Mouse (Mus musculus) intestine, embryonic 14.5 days (tissue): Measurements from ENCODE around the gene Hoxc5. TPM values are rescaled to one million over a fixed set of nuclear protein-coding genes. Genes with fewer than 3 reads are reported as not detected.
A peak's percentile ranks its signal among the peaks of the same experiment; 100 is the strongest.

ENCODE experiments used
- ATAC-seq: fragments of 200-750 bp; cut with Nextera tagmentation; replicated peaks from 2 replicates; pipeline ENCODE4 v1.8.0; 2017; ENCODE audit warnings: low read depth, moderate number of reproducible peaks, moderate TSS enrichment, moderate library complexity; ENCODE audit not compliant: low FRiP score, low TSS enrichment
- DNase-seq: peaks from one replicate; pipeline ENCODE4 v3.0.0-alpha.2; 2018; ENCODE audit warnings: low spot score
- H3K27ac ChIP-seq: fragments of 300-500 bp; sonication (generic); 2 replicates; pipeline ENCODE4 v1.5.1; 2014; ENCODE audit warnings: low read depth, mild to moderate bottlenecking, control low read depth
- H3K27me3 ChIP-seq: fragments of 300-500 bp; sonication (generic); replicated peaks from 2 replicates; pipeline ENCODE4 v1.6.1; 2014; ENCODE audit warnings: low read length, control low read depth; ENCODE audit not compliant: control insufficient read depth, insufficient read depth
- H3K36me3 ChIP-seq: fragments of 300-500 bp; sonication (generic); 2 replicates; pipeline ENCODE4 v1.6.1; 2014; ENCODE audit warnings: low read length, control low read depth; ENCODE audit not compliant: control insufficient read depth, insufficient read depth
- H3K4me1 ChIP-seq: fragments of 300-500 bp; sonication (generic); replicated peaks from 2 replicates; pipeline ENCODE4 v1.6.1; 2014; ENCODE audit warnings: low read length, control low read depth, mixed read lengths; ENCODE audit not compliant: control insufficient read depth, insufficient read depth
- H3K4me2 ChIP-seq: fragments of 300-500 bp; sonication (generic); 2 replicates; pipeline ENCODE4 v1.6.1; 2014; ENCODE audit warnings: low read length
- H3K4me3 ChIP-seq: fragments of 300-500 bp; sonication (generic); 2 replicates; pipeline ENCODE4 v1.5.1; 2014; ENCODE audit warnings: low read depth, low read length, control low read depth, mixed read lengths
- H3K9ac ChIP-seq: fragments of 300-500 bp; sonication (generic); 2 replicates; pipeline ENCODE4 v1.6.1; 2014; ENCODE audit warnings: mild to moderate bottlenecking, low read length
- H3K9me3 ChIP-seq: fragments of 300-500 bp; sonication (generic); 2 replicates; pipeline ENCODE4 v1.6.1; 2016; ENCODE audit warnings: low read length, control low read depth; ENCODE audit not compliant: control insufficient read depth
- WGBS: fragments of 180-500 bp; shearing (Covaris S2); extraction: QIAGEN DNeasy Blood & Tissue Kit; methylation state at CpG from one replicate; pipeline ENCODE4 v1.1.7; 2014; 5-methylcytosine and 5-hydroxymethylcytosine counted together
- polyA plus RNA-seq: library from polyadenylated mRNA; unstranded; fragments of >200 nt; fragmentation: Nextera tagmentation; extraction: Ambion mirVana; gene quantifications from 2 replicates; pipeline ENCODE4 v1.2.1, GENCODE M21; 2014

The Hoxc5 gene
- polyA plus RNA-seq, 1 experiment from 2014 or later, result 12.2 TPM

DNA sequence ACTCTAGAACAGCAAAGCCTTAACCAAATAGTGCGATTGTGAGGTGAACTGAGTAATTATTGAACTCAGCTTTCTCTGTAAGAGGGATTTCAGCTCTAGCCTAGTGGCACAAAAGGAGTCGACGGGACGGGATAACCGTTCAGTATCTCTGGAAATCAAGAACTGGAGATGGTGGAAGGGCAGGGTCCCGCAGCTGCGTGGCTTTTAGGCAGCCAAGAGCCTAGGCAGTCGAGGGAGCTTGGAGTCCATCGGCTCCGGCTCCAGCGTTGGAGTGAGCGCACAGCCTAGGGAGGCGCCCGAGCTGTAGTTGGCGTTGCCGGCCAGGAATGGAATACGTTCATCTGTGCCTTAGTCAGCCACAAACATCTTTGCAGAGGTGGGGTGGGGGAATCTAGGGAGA lies 38.1 kb downstream of the Hoxc5 start:
- Histone ChIP-seq H3K4me3 (peak overlapping the region; percentile 1; the same call in 1 of the 2 replicates), H3K4me1 (peaks cover 28% of the 10 kb centered on the region), H3K9me3 (no peaks in the 10 kb centered on the region), H3K4me2 (peak overlapping the region; percentile 46), H3K27ac (peak overlapping the region; percentile 70), H3K9ac (peak overlapping the region; percentile 51), H3K36me3 (no peaks in the 10 kb centered on the region), H3K27me3 (peaks cover 98% of the 10 kb centered on the region)
- DNase-seq (no peak), ATAC-seq (no peak)
- WGBS, result under 1% methylated on average over 17 of the region's 17 CpGs

DNA sequence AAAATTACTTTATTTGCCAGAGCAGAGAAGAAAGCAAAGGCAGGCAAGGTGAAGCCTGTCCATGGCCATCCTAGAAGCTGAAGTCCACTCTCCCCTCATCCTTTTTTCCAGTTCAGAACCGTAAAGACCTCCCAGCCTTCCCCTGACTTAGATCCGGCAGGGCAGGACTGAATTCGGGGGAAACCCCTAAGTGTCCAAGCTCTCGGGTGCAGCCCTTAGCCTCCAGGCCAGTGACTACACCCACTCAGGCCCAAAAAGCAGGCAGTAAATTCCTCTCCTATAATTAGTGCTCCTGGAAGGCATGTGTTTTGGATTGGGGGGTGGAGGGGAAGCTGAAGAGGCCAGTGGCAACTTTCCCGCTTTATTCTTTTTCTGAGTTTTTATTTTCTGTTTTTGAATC lies 38.6 kb downstream of the Hoxc5 start:
- WGBS, result 16% methylated on average over 5 of the region's 5 CpGs
- Histone ChIP-seq H3K36me3 (no peaks in the 10 kb centered on the region), H3K27ac (peak overlapping the region; percentile 70), H3K27me3 (peaks cover 96% of the 10 kb centered on the region), H3K4me3 (0 out of 2 replicates have a peak overlapping the region, but pooled peaks have one; percentile 1), H3K9ac (peak overlapping the region; percentile 51), H3K9me3 (no peaks in the 10 kb centered on the region), H3K4me2 (peak overlapping the region; percentile 46), H3K4me1 (peaks cover 28% of the 10 kb centered on the region)
- ATAC-seq (no peak), DNase-seq (no peak)

DNA sequence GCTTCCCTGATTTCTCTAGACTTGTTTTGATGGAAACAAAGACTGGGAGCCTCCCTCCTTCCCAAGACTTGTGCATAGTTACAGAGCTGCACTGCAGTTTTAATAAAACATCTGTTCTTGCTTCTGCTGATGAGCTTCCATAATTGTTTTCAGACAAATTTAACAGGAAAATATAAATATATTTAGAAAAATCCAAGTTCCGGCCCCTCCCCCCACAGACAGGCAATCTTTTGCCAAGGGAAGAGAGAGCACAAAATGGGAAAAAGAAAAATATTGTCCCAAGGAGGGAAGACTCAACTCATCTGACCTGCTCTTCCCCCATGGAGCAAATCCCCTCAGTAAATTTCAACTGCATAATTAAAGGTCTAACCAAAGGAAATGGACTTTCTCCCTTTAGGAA lies 39.1 kb downstream of the Hoxc5 start:
- Histone ChIP-seq H3K4me1 (peaks cover 31% of the 10 kb centered on the region), H3K27ac (peak overlapping the region; percentile 70), H3K27me3 (peaks cover 96% of the 10 kb centered on the region), H3K36me3 (no peaks in the 10 kb centered on the region), H3K9ac (no peak overlapping the region), H3K4me3 (no peak overlapping the region), H3K4me2 (peak overlapping the region; percentile 46), H3K9me3 (no peaks in the 10 kb centered on the region)
- DNase-seq, result no peak
- ATAC-seq, result no peak
- 19% methylated on average over 1 of the region's 1 CpGs for WGBS

DNA sequence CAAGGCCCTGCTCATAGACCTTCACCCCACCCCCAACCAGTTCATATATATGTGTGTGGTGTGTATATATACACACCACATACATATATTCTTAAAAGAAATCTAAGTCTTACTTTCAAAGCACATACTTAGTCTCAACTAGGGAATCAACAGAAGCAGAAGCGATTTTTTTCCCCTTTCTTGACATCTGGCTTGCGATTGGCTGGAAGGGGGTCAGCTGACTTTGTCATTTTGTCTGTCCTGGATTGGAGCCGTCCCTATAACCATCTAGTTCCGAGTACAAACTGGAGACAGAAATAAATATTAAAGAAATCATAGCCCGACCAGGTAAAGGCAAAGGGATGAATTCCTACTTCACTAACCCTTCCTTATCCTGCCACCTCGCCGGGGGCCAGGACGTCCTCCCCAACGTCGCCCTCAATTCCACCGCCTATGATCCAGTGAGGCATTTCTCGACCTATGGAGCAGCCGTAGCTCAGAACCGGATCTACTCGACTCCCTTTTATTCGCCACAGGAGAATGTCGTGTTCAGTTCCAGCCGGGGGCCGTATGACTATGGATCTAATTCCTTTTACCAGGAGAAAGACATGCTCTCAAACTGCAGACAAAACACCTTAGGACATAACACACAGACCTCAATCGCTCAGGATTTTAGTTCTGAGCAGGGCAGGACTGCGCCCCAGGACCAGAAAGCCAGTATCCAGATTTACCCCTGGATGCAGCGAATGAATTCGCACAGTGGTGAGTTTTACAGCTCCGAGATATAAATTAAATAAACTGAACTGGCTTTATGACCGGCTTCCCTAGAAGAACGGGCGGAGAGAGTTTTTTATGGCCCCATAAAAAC lies 42.2 kb downstream of the Hoxc5 start:
- no peaks in the 10 kb centered on the region for H3K36me3 ChIP-seq
- H3K4me2 ChIP-seq, result peak overlapping the region; percentile 62
- peak overlapping the region; percentile 47 for H3K4me3 ChIP-seq
- 0 out of 2 replicates have a peak, but pooled peaks have one; percentile 11 for ATAC-seq
- peak overlapping the region; percentile 69 for H3K9ac ChIP-seq
- H3K27ac ChIP-seq, result peak overlapping the region; percentile 71
- 1% methylated on average over 27 of the region's 27 CpGs for WGBS
- no peak for DNase-seq
- H3K27me3 ChIP-seq, result peaks cover 89% of the 10 kb centered on the region
- no peaks in the 10 kb centered on the region for H3K9me3 ChIP-seq
- peaks cover 40% of the 10 kb centered on the region for H3K4me1 ChIP-seq

DNA sequence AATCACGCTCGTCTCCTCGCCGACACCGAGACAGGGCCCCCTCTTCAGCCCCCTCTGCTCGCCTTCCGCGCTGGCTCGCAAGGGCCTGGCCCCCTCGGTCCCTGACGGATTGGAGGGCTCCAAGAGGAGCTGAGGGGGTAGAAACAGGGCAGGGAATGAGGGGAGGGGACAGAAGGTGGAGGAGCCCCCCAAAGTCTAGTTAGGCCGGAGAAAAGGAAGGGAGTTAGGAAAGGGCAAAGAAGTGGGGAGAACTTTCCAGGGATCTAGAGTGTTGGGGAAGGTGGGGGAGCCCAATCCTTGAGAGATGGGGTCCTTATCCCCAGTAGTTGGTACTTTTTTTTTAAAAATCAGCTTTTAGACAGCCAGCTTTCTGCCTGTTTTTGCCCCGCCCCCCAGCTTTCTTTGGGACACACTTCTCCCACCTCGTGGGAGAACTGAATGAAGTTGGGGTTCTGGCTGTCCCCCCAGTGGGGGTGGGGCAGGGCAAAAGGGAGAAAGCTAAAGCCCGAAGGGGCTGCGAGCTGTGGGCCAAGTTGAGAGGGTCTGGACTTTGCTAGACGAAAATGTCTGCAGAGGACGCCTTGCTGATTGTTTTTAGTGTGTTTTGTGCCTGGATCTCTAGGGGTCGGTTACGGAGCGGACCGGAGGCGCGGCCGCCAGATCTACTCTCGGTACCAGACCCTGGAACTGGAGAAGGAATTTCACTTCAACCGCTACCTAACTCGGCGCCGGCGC lies 43.0 kb downstream of the Hoxc5 start:
- H3K4me3 ChIP-seq, result peak overlapping the region; percentile 47
- ATAC-seq (no peak), DNase-seq (no peak)
- H3K9me3 ChIP-seq, result no peaks in the 10 kb centered on the region
- H3K4me1 ChIP-seq, result peaks cover 36% of the 10 kb centered on the region
- peaks cover 89% of the 10 kb centered on the region for H3K27me3 ChIP-seq
- peak overlapping the region; percentile 62 for H3K4me2 ChIP-seq
- WGBS, result 3% methylated on average over 31 of the region's 31 CpGs
- H3K9ac ChIP-seq, result peak overlapping the region; percentile 69
- peak overlapping the region; percentile 71 for H3K27ac ChIP-seq
- H3K36me3 ChIP-seq, result no peaks in the 10 kb centered on the region

DNA sequence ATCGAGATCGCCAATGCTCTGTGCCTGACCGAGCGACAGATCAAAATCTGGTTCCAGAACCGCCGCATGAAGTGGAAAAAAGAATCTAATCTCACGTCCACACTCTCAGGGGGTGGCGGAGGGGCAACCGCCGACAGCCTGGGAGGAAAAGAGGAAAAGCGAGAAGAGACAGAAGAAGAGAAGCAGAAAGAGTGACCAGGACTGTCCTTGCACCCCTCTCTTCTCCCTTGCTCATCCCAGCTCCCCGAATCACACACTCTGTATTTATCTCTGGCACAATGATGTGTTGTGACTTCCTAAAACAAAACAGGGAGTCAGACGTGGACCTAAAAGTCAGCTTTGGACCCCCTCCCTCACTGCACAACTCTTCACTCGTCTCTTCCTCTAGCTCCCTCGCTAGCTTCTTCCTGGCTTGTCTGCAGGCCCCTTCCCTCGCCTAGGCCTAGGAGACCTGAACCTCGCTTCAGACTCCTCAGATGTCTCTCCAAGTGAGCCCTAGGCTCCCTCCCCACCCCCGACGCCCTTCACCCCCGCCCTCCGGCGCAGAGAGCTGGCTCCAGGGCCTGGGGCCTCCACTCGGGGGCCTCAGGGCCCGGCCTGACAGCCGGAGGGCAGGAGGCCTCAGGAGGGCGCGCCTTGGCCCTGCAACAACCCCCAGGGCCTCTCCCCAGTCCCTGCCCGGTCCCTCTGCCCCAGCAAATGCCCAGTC lies 43.8 kb downstream of the Hoxc5 start:
- DNase-seq (no peak), ATAC-seq (no peak)
- peak overlapping the region; percentile 71 for H3K27ac ChIP-seq
- H3K4me1 ChIP-seq, result peaks cover 34% of the 10 kb centered on the region
- H3K9me3 ChIP-seq, result no peaks in the 10 kb centered on the region
- 8% methylated on average over 28 of the region's 28 CpGs for WGBS
- H3K27me3 ChIP-seq, result peaks cover 89% of the 10 kb centered on the region
- H3K9ac ChIP-seq, result peak overlapping the region; percentile 69
- peak overlapping the region; percentile 47 for H3K4me3 ChIP-seq
- peak overlapping the region; percentile 62 for H3K4me2 ChIP-seq
- no peaks in the 10 kb centered on the region for H3K36me3 ChIP-seq

DNA sequence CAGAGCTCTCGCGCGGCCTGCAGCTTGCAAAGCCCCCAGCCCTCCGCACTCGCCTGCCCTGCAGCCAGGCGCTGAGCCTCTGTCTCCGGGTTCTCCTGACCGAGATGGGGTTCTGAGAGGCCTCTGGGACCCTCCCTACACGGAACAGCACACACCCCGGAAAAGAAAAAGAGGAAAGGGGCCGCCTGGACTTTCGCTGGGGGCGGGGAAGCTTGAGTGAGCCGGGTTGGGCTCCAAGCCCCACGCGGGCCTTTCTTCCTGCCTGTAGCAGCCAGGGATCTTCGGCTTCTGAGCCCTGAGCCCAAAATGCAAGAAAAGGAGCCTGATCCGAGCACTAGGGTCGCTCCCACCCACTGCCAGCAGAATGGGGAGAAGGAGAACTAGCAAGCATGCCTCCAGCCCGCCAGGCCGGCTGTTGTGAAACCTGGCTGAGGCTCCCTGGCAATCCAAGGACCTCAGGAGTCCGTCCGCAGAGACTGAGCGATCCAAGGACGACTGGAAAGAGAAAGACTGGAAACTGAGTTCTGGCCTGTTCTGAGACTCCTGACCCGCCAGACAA lies 44.8 kb downstream of the Hoxc5 start:
- Histone ChIP-seq H3K36me3 (no peaks in the 10 kb centered on the region), H3K4me3 (peak overlapping the region; percentile 47), H3K9ac (peak overlapping the region; percentile 69), H3K27ac (peak overlapping the region; percentile 70), H3K4me1 (peaks cover 31% of the 10 kb centered on the region), H3K27me3 (peaks cover 89% of the 10 kb centered on the region), H3K4me2 (peak overlapping the region; percentile 62), H3K9me3 (no peaks in the 10 kb centered on the region)
- 12% methylated on average over 26 of the region's 26 CpGs for WGBS
- no peak for DNase-seq
- no peak for ATAC-seq
